Mouse (Mus musculus): Measurements from ENCODE around the gene Fancc.
"Not testable (repeated sequence)": the region's sequence is repeated elsewhere in the genome, so short reads cannot be mapped to it uniquely, and the experiment has no call there.

Gene Fancc

DNA sequence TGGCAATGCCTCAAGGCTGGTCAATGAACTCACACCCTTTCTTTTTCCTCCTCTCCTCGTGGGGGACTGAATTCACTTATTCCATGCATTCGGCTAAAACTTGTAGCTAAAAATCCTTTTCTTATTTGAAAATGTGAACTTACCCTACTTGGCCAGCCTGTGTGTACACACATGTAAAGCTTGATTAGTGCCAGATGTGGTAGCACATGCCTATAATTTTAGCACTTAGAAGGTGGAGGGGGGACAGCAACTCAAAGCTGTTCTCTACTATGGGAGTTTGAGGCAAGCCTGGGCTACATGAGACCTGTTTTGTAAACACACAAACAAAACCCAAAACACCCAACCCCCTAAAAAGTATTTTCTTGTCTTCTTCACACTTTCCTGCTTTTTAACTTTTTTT is 19.5 kb upstream of the Fancc start:
- DNase-seq (ENCODE audit: extremely low spot score, low read depth, low spot score), result no peak

DNA sequence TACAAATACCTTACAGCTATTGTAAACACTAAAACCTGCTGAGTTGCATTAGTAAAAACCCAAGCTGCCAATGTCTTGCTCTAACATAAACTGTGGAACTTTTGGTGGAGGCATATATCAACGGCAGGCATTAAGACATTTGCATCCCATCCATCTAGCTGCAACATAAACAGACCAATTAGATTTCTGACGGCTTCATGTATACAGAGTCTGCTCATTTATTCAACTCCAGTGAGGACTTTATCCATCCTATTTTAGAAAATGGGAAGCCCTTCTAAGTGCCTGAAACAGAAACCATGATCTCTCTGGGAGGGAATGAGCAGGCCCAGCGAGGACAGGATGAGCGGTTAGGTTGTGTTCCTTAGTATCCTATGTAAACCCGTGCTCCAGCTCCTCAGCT is 18.5 kb upstream of the Fancc start:
- DNase-seq (ENCODE audit: extremely low spot score, low read depth, low spot score), result no peak

DNA sequence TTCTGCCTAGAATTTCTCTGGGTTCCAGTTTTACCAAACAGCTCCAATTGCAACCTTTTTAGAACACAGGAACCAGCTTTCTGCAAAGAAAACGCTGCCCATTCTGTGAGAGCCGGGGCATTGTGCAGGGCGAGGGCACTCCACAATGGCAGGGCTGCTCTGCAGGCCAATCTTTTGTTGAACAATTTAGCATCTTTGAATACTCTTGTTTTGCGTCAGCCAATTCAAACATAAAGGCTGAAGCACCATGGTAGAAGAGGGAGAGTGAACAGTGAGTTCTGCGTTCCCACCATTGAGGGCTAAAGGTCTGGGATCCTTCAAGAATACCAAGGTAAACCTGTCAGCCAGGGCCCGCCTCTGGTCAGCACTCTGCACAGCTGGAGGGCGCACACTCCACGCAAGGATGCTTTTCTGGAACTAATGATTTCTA is 17.9 kb upstream of the Fancc start:
- no peak for DNase-seq (ENCODE audit: extremely low spot score, low read depth, low spot score)

DNA sequence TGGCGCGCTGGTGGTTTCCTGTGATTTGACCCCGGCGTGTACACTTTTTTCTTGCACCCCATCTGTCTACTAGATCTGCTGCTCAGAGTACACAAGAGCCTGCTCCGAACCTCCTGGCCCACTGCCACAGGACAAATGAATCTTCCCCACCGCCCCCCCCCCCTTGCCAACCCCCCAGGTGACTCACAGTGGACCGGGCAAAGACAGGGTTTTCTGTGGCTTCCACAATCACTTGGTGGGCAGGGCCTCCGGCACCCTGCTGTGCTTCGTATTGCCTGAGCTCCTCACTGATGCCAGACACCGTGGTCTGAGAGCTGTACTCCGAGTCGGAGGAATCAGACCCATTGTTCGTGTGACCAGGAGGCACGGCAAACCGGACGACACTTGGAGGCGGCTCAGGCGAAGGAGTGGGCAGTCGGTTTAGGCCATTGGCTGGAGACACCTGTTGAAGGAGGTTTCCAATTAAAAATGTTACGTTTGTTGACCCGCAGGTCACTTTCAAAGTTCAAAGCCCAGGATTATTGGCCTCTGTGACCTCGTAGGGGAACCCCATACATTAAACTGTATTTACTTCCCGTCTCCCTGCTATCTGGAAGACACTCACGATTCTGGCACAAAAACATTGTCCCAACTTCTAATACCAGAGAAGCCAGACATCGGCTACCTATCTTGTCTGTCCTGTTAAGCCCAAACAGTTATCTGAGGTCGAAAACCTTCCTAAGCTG is 16.5 kb upstream of the Fancc start:
- no peak for DNase-seq (ENCODE audit: extremely low spot score, low read depth, low spot score)

DNA sequence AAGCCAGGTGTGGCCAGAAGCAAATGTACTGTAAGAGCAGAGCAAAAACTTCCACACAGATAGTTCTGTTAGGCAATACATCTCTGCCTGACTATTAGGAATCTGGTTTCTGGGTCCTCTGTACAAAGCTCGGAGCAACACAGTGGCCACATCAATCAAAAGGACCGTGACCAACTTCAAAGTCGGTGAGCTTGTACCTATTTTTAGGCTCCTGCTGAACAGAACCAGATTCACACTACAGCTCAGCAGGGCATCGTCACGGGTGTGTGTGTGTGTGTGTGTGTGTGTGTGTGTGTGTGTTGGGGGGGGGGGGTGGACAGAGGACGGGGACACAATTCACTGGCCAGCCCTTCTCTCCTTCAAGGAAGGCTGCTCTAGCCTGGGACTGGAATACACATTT is 15.3 kb upstream of the Fancc start:
- no peak for DNase-seq (ENCODE audit: extremely low spot score, low read depth, low spot score)

DNA sequence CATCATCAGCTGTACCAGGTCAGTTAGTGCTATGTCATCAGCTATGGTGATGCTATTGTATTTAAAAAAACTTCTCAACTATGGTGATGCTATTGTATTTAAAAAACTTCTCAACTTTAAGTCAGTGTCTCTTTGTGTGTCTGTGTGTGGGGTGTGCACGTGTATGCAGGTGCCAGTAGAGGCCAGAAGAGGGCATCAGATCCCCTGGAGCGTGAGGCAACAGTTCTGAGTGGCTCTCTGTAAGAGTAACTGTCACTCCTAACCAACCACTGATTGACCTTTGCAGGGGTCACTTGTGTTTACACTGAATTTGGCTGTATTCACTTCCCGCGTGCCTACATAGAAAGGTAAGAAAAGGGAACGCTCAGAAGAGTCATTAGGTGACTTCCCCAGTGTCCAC is 10.7 kb upstream of the Fancc start:
- no peak for DNase-seq (ENCODE audit: extremely low spot score, low read depth, low spot score)

DNA sequence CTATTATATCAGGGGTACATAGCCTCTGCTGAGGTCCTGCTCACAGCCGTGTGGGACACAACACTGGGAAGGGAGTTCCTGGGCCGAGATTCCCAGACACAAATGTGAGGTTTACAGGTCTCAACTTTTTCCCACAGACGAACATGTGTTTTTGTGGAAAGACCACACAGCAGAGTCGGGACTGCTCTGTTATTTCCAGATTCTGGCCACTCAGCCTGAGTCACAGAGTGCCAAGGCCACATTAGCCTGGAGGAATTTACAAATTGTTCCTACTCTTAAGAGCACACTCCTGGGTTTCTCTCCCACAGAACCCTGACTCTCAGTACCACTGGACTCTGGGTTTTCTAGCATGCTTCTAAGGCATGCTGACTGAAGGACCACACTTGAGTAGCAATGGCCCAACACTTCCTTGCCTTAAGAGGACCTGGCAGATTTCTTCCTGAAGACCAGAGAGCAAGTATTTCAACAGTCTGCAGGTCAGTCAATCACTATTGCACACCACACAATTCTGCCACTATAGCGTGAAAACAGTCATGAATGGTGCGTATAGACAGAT is 10.0 kb upstream of the Fancc start:
- no peak for DNase-seq (ENCODE audit: extremely low spot score, low read depth, low spot score)

DNA sequence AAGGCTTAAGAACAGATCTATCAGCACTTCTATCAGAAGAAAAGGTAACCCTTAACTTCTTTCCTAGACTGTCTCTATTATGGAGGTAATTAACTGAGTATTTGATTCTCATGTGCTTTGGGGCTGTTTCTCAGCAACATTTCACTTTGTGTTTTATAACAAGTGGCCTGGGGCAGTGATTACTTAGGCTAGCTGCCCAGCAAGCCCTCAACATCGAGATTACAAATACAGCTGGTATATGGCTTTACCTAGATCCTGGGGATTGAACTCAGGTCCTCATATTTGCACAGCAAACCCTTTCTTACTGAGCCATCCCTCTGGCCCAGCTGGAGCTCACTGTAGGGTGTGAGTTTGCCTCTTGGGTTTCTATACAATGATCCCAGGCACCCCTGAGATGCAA is 9.3 kb upstream of the Fancc start:
- DNase-seq (ENCODE audit: extremely low spot score, low read depth, low spot score), result no peak

DNA sequence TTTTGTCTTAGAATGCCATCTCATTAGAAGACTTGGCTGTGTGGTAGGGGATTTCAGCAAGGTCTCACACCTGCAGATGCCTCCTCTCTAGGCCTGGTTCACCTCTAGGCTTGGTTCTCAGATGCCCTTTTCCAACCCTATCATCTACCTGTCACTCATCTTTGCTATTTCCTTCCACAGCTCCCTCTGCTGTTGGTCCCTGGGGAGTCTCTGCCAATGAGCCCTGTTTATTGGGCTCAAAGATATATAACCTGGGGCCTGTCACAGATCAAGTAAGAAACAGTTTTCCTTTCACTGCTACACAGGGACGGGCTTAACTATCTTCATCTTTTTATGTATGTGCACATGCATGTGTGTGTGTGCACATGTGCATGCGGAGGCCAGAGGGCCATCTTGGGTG is 5.3 kb upstream of the Fancc start:
- DNase-seq (ENCODE audit: extremely low spot score, low read depth, low spot score), result no peak

DNA sequence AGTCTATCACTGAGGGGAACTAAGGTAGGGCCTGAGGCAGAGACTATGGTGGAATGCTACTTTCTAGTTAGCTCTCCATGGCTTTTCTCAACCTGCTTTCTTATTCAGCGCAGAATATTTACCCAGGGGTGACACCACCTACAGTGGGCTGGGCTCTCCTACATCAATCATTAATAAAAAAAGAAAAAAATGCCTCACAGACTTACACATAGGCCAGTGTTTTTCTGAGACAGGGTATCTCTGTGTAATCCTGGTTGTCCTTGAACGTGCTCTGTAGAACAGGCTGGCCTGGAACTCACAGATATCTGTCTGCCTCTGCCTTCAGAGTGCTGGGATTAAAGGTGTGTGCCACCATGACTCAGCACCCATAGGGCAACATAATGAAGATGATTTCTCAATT is 2.4 kb upstream of the Fancc start:
- no peak for DNase-seq (ENCODE audit: extremely low spot score, low read depth, low spot score)

DNA sequence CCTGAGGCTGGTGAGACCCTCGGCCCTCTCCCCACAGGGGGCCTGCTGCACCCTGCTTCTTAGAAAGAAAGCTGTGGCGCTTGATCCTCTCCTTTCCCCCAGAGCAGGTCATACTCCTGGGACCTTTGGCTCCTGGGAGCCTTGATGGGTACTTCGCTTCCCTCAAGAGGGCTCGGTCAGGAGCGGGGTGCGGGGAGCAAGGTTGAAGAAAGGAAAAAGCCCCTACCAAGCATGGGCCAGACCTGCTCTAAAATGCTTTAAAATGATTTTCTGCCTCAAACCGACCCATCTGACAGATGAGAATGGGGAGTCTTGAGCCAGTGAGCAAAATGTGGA is 9.4 kb downstream of the Fancc start:
- DNase-seq (ENCODE audit: extremely low spot score, low read depth, low spot score), result no peak

DNA sequence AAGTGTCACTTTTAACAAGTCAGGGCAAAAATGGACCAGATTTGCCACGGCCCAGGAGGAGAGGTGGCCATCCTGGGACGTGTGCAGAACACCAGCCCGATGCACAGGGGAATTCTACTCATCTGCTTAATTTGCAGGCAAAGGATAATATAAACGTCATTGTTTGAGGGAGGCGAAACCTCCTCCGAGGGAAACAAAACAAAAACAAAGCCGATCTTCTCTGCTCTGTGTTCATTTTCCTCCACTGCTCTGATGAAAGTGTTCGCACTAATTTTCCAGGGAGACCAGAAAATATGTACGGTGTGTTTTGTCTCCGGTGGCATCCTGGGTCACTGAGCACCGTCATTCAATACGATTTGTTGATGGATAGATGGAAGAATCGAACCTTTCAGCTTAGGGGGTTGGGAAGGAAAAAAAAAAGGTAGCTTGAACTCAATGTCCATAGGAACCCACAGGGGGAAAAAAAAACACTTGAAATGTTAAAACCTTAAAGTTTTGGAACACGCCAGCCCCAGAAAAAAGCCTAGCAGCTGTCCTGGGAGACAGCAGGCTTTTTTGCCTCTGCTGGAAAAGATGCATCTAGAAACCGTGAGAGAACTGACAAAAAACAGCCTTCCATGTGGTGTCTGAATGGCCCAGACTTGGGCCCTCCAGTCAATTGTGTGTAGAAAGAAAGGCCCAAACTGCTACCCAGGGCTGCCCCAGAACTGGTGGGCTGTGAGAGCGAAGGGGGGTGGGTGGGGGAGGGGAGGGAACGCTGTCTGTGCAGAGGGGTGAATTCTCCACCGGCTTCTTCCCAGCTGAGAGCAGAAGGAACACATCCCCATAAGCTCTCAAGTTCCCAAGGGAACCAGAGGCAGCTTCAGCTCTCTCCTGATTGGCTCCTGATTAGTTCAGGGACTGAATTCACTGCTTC is 10.0 kb downstream of the Fancc start:
- DNase-seq (ENCODE audit: extremely low spot score, low read depth, low spot score), result no peak

DNA sequence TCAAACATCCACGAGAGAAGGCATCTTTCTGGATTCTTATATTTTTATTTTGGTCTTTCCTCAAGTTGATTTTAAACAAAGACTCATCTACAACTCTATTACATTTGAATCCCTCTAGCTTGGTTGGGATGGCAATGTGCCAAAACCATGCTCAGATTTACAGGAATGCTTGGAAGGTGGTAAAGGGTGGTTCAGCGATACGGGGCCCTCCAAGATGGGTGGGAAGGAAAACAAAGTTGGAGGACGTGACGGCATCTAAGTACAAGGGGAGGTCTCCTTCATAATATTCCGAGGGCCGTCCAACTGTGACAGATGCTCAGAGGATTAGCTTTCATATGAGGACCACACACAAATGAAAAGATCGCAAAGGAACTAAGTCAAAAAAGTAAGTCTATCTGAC is 21.7 kb downstream of the Fancc start:
- DNase-seq (ENCODE audit: extremely low spot score, low read depth, low spot score), result no peak

DNA sequence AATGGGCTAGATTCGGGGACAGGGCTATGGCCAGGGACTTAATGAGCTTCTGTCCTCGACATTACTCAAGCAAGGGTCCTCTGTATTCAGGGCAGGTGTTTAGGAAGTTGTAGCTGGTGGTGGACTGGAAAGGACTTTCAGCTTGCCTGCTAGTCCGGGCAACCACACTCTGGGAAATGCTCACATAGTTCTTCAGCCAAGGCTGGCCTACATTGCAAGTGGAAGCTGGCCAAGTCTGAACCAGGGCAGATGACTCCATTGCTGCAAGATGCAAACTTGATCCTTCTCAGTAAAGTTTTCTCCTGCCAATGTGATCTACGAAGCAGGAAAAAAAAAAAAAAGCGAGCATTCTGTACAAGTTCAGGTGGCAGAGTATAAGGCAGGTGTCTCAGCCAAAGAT is 44.2 kb downstream of the Fancc start:
- no peak for DNase-seq (ENCODE audit: extremely low spot score, low read depth, low spot score)

DNA sequence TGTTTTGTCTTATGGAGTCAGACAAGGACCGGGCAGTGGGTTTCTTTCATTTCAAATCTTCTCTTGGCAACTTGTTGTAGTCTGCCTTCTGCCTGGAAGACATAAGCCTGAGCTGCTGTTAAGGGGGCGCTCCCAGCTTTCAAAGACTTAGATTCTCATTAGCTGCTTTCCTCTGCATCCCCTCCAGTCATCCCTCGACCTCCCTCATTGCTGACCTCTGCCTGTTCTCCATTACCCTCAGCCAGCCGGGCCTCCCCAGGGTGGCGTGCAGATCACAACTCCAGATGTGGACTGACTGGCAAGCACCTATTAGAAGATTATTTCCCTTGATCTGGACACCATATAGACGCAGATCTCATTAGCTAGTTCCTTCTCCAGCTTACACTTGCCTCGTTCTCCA is 45.9 kb downstream of the Fancc start:
- no peak for DNase-seq (ENCODE audit: extremely low spot score, low read depth, low spot score)

DNA sequence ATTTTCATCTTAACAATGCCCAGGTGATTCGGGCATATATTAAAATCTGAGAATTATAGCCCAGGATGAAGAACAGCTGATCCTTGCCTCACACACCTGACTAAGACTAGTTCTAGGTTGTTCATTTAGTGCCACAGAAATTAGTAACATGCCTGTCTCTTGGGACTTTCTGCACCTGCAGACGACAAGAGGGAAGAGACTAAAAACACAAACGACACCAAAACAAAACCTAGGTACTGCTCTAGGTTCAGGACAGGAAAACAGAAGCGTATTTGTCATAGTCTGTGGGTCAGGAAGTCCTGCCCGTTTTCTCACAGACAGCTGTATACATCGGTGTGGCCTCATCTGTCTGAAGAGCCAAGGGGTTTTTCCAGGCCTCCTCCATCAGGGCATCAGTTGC is 51.7 kb downstream of the Fancc start:
- no peak for DNase-seq (ENCODE audit: extremely low spot score, low read depth, low spot score)

DNA sequence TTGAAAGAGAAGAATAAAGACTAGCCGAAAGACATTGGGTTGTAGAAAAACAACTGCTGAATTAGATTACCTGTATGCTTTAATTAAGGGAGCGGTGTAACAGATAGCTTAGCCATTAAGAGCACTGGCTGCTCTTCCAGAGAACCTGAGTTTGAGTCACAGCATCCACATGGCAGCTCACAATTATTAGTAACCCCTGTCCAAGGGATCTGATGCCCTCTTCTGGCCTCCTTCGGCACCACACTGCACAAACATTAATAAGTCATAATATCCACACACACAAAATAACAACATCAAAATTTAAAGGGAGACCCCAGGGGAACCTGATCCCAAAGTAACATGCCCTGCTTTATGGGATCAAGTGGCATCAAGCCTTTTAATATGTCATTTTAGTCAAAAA is 64.3 kb downstream of the Fancc start:
- no peak for DNase-seq (ENCODE audit: extremely low spot score, low read depth, low spot score)

DNA sequence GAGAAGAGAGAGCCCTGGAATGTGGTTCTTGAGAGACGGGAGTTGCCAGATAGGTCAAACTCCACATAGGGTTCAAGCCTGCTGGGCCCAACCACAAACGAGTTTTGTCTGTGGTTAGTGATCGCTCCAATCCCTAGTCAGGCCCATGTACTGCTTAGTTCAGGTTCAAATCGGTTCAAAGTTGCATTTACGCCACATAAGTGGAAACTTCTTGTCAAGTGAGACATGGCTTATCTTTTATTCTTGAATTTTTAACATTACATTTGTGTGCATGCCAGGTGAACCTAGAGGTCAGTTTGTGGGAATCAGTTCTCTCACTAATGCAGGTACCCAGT is 65.3 kb downstream of the Fancc start:
- no peak for DNase-seq (ENCODE audit: extremely low spot score, low read depth, low spot score)

DNA sequence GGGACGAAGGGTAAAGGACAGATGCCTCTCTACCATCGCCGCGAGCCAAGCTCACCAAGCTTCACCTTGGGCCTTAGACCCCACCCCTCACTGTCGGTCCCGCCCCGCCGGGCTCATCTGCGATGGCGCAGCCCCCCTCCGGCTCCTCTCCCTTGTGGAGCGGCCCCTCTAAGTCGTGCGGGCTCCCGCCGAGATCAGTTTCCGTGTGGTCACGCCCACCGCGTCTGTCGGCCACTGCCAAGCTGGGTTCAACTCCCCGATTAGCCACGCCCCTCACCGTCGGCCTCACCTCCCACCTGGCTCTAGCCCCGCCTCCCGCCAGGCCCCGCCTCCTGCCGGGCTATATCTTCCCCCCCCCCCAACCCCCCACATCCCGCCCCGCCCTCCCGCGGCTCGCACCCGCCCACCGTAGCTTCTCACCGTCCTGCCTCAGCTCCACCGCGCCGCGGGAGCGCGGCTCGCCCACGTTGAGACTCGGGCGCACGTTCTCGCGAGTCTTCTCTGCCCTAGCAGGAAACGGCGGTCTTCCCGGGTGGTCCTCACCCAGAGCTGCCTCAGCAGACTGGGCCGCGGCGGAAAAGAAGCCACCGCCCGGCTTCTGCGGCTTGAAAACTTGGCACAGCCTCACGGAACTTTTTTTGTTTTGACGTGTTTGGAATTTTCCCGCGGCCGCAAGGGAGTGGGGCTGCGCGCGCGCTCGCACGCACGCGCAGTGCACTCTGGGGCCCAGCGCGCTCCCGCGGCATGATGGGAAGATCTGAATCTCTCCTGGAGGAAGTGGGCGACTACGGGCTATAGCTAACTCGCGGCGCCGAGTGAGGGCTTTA is 65.8 kb downstream of the Fancc start:
- peak; percentile 92 for DNase-seq (ENCODE audit: extremely low spot score, low read depth, low spot score)

DNA sequence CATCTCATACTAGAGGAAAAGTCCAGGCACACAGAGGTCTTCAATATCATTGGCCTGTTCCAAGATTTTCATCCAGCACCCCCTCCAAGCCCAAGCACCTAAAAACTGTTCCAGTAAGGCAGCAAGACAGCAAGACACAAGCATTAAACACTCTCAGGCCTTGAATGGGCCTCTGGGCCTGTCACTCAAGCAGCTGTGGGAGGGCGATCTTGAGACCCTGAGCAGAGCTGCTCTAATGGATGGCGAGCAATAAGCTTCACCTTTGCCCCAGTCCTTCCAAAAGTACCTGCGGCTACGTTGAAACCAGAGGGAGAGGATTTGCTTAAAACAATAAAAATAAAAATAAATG is 66.4 kb downstream of the Fancc start:
- peak; percentile 39 for DNase-seq (ENCODE audit: extremely low spot score, low read depth, low spot score)

DNA sequence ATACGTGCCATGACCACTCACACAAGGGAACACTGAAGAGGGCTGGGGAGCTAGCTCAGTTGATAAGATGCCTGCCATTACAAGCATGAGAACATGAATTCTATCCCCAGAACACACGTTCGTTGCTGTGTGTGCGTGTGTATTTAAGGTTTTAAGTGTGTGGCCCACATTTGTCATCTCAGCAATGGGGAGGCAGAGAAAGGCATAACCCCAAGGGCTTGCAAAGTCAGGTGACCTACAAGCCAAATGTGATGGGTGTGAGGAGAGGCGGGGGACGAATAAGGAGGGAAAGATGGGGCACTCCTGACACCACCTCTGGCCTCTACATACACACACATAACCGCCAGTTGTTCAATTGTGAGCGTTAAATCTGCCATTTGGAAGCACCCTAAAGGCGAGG is 66.9 kb downstream of the Fancc start:
- DNase-seq (ENCODE audit: extremely low spot score, low read depth, low spot score), result no peak

DNA sequence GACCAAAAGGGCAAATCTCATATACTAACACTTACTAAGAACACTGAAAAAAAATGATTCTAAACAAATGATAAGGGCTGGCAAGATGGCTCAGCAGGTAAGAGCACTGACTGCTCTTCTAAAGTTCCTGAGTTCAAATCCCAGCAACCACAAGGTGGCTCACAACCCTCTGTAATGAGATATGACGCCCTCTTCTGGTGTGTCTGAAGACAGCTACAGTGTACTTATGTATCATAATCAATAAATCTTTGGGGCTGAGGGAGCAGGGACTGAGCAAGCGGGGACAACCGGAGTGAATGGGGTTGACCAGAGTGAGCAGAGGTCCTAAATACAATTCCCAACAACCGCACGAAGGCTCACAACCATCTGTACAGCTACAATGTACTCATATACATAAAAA is 68.9 kb downstream of the Fancc start:
- not testable (repeated sequence) for DNase-seq (ENCODE audit: extremely low spot score, low read depth, low spot score)

All from hindlimb bud, embryonic 11.5 days (tissue).